Comparison of ENCODE assay signal across 18 mouse cellular contexts in genomic region chr15:97807867-97808266, GRCm38 (mm10).
"Had no signal": no experiment of that assay in that cellular context is flagged by ENCODE, and none has a peak within 500 bp of the region (broad histone marks: within the 10 kb centered on the region; RNA-seq: fewer than 3 reads in every experiment).

No protein-coding gene starts in this region.

- DNase-seq: lung, adult 18-20 months; lung, embryonic 14.5 days; lung, postnatal 10 days; midbrain, embryonic 14.5 days; retina, postnatal 1 day; right cerebral cortex, adult 18-20 months; right cerebral cortex, postnatal 14 days; thymus, adult 2 months; thymus, postnatal 25 days; thymus, postnatal 4 days had no signal

- H3K4me3 ChIP-seq: midbrain, embryonic 10.5 days; midbrain, embryonic 12.5 days; myocyte; neural tube, embryonic 13.5 days; neural tube, embryonic 15.5 days; stomach, embryonic 15.5 days had no signal

- H3K4me2 ChIP-seq: lung, embryonic 14.5 days; midbrain, embryonic 12.5 days; neural tube, embryonic 13.5 days; neural tube, embryonic 15.5 days; stomach, embryonic 15.5 days had no signal

- ATAC-seq: midbrain, embryonic 16.5 days had no signal

- H3K9ac ChIP-seq: lung, embryonic 14.5 days; midbrain, embryonic 12.5 days; neural tube, embryonic 13.5 days; neural tube, embryonic 15.5 days; stomach, embryonic 15.5 days had no signal

- H3K27me3 ChIP-seq: midbrain, embryonic 12.5 days; neural tube, embryonic 13.5 days; neural tube, embryonic 15.5 days; stomach, embryonic 15.5 days had no signal

- H3K27ac ChIP-seq: midbrain, embryonic 10.5 days; midbrain, embryonic 12.5 days; neural tube, embryonic 13.5 days; neural tube, embryonic 15.5 days; stomach, embryonic 15.5 days; stomach, postnatal 0 days had no signal

- H3K9me3 ChIP-seq: midbrain, embryonic 10.5 days; midbrain, embryonic 12.5 days; neural tube, embryonic 13.5 days; neural tube, embryonic 15.5 days; stomach, embryonic 15.5 days had no signal
